Mouse (Mus musculus) spleen, postnatal 36 days (tissue): ENCODE measurements at regions not wholly inside any gene's neighbourhood (a gene's known extent, or its start where the extent isn't known, plus 50 kb on each side); places are given as distances from the start of the nearest gene placed in this dataset.
"Not testable (repeated sequence)": the region's sequence is repeated elsewhere in the genome, so short reads cannot be mapped to it uniquely, and the experiment has no call there.

Experiments
- DNase-seq, 2 experiments: peaks; one replicate each; pipeline ENCODE4 v3.0.0; 2022; ENCODE audit warnings: low spot score in 2 of 2, mixed read lengths in 1 of 2

DNA sequence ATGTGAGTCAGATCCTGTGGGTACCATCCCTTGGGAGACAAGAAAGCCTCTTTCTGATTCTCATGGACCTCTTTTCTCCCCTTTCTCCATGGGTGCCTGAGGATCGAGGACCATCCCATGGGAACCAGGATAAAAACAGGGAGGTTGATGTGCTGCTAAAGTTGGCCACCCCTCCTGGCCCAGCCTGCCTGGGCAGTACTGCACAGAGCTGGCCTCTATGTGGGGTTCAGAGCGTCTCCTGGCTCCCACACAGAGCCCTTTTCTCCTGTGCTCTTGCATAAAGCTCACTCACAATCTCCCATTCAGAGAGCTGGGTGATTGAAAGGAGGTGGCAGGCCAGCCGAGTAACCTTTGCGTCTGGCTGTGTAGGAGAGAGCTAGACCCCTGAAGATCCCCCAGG lies 122.1 kb downstream of the Zfp36l1 start:
- DNase-seq, result no peak

DNA sequence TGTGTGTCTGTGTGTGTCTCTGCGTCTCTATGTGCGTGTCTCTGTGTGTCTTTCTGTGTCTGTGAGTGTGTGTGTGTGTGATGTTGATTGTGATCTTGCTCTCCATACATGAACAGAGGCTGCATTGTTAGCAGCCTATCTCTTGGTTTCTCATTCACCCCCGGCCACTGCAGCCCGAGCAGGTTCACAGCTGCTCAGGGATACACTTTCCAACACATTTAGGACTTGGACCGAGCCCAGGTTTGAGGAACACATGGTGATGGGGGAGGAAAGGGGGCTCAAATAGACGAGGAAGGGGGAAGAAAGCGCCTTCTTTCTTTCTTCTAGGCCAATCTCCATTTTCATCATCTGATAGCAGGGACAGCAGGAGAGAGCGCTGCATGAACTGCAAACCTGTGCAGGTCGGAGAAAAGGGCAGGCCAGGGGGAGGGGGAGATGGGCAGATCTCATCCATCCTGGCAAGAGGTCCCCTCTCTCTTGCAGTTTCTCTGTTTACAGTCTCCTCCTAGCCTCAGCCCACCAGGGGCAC lies 123.2 kb downstream of the Zfp36l1 start:
- DNase-seq, result no peak

DNA sequence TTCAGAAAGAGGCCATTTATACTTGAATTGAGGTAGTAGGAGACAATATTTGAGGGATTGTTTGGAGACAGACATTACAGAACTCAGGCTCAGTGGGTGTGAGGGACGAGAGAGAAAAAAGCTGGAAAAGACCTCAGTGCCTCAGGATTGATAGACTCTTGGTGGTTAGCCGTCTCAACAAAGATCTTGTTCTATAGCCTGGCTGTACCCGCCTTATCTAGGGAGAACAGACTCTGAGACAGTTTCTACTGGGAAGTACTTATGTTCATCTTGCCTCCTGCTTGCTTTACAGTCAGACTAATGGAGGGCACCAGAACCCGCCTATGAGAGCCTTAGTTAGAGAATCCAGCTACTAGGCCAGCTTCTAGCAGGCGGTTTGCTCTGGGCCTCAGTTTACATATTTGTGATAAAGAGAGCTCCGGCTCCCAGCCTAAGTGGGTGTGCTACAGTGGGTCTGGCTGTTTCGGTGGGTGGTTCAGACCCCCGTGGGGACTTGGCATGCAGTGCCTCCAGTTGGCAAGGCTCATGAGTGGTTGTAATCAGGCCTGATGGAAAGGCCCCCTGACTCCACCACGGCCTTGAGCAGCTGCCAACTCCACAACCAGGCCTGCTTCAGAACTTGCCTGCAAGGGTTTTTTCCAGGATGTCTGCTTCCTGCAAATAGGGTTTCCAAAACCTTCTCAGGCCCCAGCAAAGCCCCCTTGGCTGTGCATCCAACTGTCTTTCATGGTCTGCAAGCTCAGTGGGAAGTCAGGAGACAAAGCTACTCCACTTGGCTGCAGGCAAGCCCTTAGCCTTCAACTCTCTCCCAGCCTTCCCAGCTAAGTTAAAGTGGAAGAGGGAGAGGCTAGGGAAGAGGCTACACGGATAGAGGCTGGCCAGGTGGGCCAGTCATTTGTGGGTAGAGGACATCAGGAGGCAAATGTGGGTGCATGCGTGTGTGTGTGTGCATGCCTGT lies 124.1 kb downstream of the Zfp36l1 start:
- no peak for DNase-seq

DNA sequence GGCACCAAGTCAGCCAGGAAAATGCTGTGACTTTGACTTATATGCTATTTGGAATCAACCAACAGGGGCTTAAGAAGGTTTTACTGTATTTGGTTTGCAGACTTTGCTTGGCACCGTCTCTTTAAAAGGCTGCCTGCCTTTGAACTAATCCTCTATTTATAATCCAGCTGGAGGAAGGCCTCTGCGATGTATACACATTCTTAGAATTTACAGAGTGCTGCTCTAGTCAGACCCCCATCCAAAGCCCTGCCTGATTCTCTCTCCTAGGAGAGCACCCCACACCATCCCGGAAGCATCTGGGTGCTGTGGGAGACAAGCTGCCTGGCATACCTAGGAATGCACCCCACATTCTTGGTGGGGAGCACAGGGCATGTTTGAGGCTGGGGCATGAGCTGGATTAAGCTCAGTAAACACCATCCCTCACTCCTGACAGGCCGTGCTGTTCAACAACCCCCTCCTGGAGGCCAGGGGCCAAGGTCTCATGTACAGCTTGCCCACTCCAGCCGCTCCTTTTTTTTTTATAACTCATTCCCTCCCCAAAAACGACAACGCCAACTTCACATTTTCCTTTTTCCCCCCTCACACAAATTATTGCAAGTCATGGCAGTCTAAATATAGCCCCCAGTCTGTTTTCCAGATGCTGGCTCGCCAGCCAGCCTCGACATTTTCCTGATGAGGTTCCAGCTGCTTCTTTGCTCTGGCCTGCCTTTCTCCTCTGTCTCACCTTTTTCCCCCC lies 126.4 kb downstream of the Zfp36l1 start:
- no peak for DNase-seq

DNA sequence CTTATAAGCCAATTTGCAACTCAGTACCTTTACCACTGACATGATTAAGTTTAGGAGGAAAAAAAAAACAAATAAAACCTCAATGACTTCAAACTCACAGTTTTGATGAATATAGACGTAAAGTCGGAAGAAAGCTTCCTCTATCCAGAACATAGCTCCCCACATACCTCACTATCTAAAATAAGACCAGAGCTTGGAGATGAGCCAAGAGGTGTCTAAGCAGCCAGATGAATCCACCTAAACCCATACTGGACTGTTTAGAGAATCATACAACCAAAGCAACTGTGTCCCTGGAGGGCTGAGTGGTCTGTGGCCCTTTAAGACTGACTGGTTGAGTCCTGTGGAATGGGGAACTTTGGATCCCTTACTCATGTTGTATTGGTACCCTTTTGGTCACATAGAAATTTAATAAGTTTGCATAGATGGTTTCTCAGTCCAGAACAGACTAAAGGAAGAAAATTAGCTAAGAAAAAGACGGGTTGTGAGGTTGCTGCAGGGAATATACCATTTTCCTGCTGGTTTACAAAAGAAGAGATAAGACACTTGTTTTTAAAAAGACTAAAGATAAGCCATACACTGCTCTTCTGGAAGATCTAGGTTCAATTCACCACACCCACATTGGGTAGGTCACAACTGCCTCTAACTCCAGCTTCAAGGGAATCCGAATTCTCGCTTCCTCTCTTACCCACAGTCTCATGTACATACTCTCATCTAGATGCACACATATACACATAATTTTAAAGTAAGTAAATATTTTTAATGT lies 127.6 kb downstream of the Zfp36l1 start:
- no peak for DNase-seq

DNA sequence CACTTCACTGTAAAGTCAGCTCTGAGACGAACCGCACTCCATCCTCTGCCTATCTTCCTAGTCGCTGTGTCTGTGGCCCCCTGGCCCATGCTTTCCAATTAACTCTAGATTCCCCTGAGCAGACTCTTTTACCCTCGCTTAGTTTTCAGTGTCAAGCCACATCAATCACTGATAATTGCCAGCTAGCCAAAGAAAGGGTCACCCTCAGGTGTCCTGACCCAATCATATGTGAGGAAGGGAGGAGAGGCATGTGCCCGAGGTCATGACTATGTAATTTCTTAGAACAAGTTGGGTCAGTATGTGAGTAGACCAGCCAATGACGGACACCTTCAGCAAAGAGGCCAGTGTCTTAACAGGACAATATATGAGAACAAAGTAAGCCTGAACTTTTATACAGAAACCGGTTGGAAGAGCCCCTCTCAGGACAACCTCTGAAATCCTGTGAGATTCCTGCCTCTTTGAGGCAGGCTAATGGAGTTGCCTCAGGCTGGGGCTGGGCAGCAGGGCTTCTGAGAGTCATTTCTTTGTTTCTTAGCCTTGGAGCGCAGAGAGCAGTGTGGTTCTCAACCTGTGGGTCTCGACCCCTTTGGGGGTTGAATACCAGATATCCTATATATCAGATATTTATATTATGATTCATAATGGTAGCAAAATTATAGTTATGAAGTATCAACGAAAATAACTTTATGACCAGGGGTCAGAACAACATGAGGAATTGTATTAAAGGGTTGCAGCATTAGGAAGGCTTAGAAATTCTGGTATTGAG lies 128.6 kb downstream of the Zfp36l1 start:
- no peak for DNase-seq

DNA sequence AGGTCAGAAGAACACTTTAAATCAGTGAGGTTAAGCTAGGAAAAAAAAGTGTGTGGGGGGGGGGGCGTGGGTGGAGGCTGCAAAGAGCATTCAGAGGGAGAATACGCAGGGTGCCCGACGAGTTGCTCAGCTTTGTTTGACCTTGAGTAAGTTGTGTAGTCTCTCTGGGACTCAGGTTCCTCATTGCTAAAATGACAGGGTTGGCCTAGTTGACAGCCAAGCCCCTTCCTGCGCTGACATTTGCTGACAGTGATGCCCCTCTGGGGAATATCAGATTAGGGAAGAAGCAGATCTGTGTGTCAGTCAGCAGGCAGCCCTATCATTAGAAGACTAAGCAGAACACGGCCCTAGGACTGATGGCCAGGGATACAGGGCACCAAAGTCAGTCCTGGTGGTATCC lies 129.6 kb downstream of the Zfp36l1 start:
- DNase-seq, result peak; percentile 81 to 83

DNA sequence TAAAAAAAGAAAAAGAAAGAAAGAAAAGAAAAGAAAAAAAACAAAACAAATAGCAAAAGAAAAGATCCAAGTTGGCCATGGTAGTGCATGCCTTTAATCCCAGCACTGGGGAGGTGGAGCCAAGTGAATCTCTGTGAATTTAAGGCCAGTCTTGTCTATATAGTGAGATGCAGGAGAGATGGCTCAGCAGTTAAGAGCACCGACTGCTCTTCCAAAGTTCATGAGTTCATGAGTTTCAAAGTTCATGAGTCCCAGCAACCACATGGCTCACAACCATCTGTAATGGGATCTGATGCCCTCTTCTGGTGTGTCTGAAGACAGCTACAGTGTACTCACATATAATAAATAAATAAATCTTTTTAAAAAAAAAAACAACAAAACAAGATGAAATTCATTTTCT lies 130.3 kb downstream of the Zfp36l1 start:
- DNase-seq, result not testable (repeated sequence)

DNA sequence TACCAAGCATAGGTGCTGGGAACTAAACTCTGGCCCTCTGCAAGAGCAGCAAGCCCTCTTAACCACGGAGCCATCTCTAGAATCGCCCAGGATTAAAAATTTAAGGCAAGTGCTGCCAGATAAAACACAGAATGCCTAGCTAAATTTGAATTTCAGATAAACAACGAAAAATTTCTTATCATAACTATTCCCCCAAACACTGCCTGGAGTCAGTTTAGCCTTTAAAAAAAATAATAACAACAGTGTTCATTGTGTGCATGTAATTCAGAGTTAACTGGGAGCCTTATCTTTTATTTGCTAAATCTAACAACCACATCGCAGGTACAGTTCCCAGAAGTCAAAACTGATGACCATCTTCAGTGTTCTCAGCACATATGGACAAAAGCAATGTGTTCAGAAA lies 132.1 kb downstream of the Zfp36l1 start:
- no peak for DNase-seq

DNA sequence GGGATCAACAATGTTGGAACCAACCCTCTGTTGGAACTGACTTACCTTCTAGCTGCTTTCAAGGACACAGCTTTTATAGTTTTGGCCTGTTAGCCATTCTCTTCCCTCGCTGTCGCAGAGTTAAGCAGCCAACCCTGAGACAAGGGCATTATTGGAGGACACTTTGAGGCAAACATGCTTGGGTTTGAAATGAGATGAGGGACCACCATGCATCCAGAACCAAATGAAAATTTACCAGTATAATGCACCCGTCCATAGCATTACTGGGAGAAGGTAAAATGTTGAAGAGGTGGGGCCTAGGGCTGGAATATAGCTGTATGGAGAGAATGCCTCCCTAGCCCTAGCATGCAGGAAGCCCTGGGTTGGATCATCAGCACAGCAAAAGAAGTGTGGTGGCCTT lies 135.7 kb downstream of the Zfp36l1 start:
- DNase-seq, result no peak

DNA sequence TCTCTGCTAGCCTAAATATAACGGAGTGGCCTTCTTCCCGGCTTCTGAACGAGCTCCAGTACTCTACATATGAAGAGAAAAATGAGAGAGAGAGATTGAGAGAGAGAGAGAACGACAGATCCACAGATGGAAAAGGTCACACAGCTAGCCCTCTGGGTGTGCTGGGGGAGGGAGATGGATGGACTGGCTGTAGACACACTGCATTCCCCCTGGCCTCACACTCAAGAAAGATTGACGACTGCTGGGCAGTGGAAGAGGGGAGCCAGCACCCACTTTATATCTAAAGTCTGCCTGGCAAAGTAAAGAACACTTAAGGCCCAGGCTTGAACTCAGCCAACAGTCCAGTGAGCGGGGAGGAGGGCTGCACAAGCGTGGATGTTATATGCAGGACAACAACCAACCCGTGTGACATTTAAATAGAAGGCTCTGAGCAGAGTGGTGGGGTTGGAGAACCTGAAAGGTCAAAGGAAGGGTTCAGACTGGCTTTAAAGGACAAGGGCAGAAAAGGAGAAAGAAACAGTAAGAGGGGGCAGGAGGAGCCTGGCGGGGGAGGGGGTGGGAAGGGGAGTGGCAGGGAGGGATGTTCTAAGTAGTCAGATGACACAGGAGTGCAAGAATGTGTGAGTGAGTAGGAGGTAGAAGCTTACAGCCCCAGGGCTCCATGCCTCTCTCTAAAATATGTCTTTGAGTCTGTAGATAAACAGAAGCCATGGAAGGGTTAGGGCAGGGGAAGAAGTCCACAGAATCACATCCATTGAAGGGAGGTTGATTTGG lies 137.2 kb downstream of the Zfp36l1 start:
- no peak for DNase-seq

DNA sequence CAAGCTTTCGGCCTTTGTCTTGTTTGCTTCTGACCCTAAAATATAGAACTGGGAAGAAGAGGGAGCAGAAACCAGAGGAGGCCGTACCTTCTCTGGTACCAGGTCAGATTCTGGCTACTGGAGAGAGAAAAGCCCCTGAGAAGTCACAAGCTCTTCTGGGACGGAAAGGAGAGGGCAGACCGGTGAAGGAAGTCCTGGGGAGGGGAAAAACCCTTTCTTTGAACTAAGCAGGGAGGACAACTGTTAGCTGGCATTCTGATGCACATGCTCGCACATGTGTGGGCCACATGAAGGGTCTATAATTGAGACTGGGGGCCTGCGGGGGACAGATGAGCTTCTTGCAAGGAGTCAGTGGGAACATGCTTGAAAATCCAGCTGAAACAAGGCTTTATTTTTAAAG lies 137.8 kb downstream of the Zfp36l1 start:
- no peak for DNase-seq

DNA sequence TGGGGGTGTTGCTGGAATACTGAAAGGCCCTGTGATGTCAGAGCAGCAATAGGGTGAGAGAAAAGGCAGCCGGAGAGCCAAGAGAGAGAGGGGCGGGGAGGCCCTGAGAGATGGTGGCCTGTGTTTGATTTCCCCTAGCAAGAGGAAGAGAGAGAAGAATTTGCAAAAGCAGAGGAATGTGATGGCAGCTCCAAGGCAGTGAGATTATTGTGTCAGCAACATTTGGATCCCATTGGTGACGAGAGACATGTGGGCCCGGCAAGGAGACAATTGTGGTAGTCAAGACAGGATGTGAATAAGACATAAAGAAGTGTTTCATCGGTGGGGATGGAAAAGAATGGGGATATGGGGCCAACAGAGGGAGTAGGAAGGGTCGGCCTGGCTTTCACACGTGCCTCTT lies 138.3 kb downstream of the Zfp36l1 start:
- DNase-seq, result no peak

DNA sequence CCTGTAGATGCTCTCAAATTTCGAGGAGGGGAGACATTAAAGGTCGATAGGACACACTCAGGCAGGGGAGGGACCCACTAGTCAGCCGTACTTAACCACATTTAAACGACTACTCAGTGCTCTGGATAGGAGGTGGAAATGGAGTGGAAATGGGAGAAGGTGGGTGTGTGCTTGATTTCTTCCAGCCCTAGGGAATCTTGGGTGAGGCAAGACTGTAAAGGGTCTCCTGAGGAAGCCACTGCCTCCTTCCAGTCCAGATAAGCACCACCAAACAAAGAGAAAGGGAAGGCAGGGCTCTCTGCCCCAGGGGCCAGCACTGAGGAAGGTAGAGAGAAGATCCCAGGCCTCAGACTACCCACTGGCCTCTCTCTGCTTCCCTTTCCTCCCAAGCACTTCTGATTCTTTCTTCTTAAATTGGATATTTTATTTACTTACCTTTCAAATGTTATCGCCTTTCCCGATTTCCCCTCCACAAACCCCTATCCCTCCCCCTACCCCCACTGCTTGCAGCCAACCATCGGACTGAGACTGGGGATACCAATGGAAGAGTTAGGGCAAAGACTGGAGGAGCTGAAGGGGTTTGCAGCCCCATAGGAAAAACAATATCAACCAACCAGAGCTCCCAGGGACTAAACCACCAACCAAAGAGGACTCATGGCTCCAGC lies 139.1 kb downstream of the Zfp36l1 start:
- no peak for DNase-seq

DNA sequence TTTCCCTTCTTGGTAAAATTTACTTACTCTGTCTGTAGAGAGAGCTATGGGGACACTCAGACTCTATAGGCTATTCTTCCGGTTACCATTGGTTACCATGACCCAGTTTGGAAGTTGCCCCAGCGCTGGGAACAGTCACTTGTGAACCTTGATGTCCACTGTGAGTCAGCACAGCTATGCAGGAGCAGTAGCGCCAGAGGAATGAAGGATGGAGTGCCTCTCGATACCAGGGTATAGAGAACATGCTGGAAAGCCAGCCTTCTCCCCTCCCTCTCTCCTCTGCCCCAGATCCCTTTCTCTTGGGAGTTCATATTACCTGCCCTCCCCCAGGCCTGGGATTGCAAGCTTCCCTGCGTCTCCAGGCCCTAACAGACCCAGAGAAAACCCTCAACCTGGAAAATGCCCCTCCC lies 141.8 kb downstream of the Zfp36l1 start:
- no peak for DNase-seq

DNA sequence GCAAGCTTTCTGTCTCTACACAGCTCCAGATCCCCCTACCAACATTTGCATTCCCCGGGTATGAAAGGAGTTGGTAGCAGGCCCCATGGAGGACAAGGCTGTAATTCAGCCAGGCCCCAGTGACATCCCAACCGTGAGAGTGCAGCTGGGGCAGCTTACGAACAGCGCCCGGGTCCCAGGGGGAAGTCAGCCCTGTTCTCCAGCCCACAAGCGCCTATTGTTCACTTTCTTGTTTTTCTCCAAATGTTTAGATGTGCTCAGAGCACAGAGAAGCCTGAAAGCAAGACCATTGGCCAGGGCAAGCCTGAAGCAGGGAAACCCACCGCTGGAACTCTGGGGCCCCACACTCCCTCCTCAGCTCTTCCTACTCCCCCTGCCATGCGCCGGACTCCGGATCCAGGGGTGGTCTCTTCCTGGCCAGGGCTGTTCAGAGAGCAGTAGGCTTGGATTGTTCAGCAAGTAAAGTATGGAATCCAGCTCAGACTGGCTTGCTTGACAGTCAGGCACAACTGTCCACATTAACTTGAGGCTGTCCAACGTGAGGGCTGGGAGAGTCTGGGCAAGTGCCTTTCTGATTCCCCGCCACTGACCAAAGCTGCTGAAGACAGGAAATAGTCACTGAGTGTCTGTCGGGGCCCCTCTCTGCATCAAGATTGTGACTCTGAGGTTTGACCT lies 142.4 kb downstream of the Zfp36l1 start:
- DNase-seq, result no peak

DNA sequence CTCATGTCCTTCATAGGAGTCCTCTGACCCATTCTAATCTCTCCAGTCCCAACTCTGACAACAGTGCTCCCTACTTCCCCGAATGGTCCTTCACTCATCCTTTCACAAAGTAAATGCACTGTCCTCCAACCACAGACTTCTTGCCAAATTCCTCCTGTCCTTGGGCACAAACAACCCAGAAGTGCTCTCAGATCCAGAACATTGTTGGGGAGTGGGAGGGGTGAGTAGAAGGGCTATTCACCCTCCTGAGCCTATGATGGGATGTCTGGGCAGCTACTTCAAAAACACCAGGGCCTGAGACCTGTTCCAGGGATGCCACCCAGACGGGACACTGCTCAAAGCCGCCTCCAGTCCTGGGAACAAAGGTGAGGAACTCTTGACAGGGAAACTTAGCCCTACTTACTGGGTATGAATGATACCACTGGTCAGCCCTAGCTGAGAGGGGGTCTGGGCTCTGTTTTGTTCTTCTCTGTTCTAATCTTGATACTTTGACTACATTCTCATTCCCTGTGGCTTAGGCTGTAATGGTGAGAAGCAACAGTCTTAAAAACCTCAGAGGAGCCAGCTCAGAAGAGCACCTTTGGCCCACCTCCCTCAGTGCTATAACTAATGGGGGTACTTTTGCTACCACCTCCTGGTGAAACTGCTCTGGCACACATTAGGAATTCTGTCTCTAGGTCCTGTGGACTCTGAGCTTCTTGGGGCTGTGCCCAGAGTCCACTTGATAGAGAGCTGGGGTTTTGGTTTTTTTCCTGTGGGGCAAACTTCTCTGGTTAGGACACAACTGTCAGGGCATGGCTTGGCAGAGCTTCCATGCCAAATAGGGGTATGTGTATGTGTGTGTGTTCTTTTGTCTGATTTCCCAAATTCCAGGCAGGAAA lies 143.2 kb downstream of the Zfp36l1 start:
- no peak for DNase-seq

DNA sequence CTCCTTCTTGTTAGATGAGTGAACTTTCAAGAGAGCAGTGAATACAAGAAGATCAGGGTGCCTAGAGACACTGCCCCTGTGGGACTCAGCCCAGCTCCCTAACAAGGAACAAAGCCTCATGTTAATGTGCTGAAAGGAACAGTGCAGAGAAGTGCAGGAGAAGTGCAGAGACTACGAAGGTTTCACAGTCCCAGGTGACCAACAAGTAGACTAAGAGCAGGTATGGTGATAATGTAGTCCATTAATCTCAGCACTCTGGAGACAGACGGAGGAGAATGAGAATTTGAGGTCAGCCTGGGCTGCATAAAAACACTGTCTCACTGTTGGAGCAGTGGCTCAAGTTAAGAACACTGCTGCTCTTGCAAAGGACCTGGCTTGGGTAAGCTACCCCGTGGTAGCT lies 144.1 kb downstream of the Zfp36l1 start:
- no peak for DNase-seq
